Mouse (Mus musculus): Measurements from ENCODE around the gene Cyth3. TPM values are rescaled to one million over a fixed set of nuclear protein-coding genes. Genes with fewer than 3 reads are reported as not detected.
A peak's percentile ranks its signal among the peaks of the same experiment; 100 is the strongest.

Cyth3 gene
- polyA plus RNA-seq, 1 experiment from 2014 or later = 51.6 TPM

GRCm38 (mm10) chr5:143642262-143642831, 20.1 kb downstream of the Cyth3 start:
- ATAC-seq (replicated peaks; ENCODE audit: low FRiP score, low TSS enrichment, low read depth) (no peak), DNase-seq (ENCODE audit: low spot score) (no peak)
- Histone ChIP-seq H3K27me3 (replicated peaks; ENCODE audit: control insufficient read depth, insufficient read depth, low read length) (no peaks in the 10 kb centered on the region), H3K4me1 (replicated peaks; ENCODE audit: control insufficient read depth, insufficient read depth, low read length) (peaks cover 20% of the 10 kb centered on the region), H3K4me3 (ENCODE audit: low read depth, low read length) (no peak overlapping the region), H3K27ac (ENCODE audit: low read depth) (no peak overlapping the region), H3K9ac (ENCODE audit: low read length) (no peak overlapping the region), H3K36me3 (ENCODE audit: control insufficient read depth, insufficient read depth, low read length) (no peaks in the 10 kb centered on the region), H3K4me2 (ENCODE audit: low read length) (no peak overlapping the region), H3K9me3 (ENCODE audit: control insufficient read depth, low read length) (no peaks in the 10 kb centered on the region)
- WGBS = 50% methylated on average over 4 of the region's 4 CpGs

GRCm38 (mm10) chr5:143645976-143646375, 23.7 kb downstream of the Cyth3 start:
- Histone ChIP-seq H3K36me3 (ENCODE audit: control insufficient read depth, insufficient read depth, low read length) (no peaks in the 10 kb centered on the region), H3K27me3 (replicated peaks; ENCODE audit: control insufficient read depth, insufficient read depth, low read length) (no peaks in the 10 kb centered on the region), H3K9me3 (ENCODE audit: control insufficient read depth, low read length) (no peaks in the 10 kb centered on the region), H3K27ac (ENCODE audit: low read depth) (no peak overlapping the region), H3K4me2 (ENCODE audit: low read length) (no peak overlapping the region), H3K4me1 (replicated peaks; ENCODE audit: control insufficient read depth, insufficient read depth, low read length) (peaks cover 8% of the 10 kb centered on the region; the same call in 1 of the 2 replicates), H3K9ac (ENCODE audit: low read length) (no peak overlapping the region), H3K4me3 (ENCODE audit: low read depth, low read length) (no peak overlapping the region)
- DNase-seq (ENCODE audit: low spot score) (no peak), ATAC-seq (replicated peaks; ENCODE audit: low FRiP score, low TSS enrichment, low read depth) (no peak)
- WGBS = 77% methylated on average over 5 of the region's 5 CpGs

- H3K4me1 ChIP-seq (replicated peaks; ENCODE audit: control insufficient read depth, insufficient read depth, low read length) = peaks cover 6% of the 10 kb centered on the region; the same call in 1 of the 2 replicates
- no peak overlapping the region for H3K27ac ChIP-seq (ENCODE audit: low read depth)
- 88% methylated on average over 2 of the region's 2 CpGs for WGBS
- no peak for DNase-seq (ENCODE audit: low spot score)
- no peaks in the 10 kb centered on the region for H3K9me3 ChIP-seq (ENCODE audit: control insufficient read depth, low read length)
- no peaks in the 10 kb centered on the region for H3K27me3 ChIP-seq (replicated peaks; ENCODE audit: control insufficient read depth, insufficient read depth, low read length)
- no peak overlapping the region for H3K4me2 ChIP-seq (ENCODE audit: low read length)
- no peak overlapping the region for H3K9ac ChIP-seq (ENCODE audit: low read length)
- ATAC-seq (replicated peaks; ENCODE audit: low FRiP score, low TSS enrichment, low read depth) = no peak
- H3K4me3 ChIP-seq (ENCODE audit: low read depth, low read length) = no peak overlapping the region
- H3K36me3 ChIP-seq (ENCODE audit: control insufficient read depth, insufficient read depth, low read length) = no peaks in the 10 kb centered on the region
These were observed 25.2 kb downstream of the Cyth3 start for GRCm38 (mm10) chr5:143647412-143647811.

- DNase-seq (ENCODE audit: low spot score) (no peak), ATAC-seq (replicated peaks; ENCODE audit: low FRiP score, low TSS enrichment, low read depth) (no peak)
- Histone ChIP-seq H3K9ac (ENCODE audit: low read length) (no peak overlapping the region), H3K36me3 (ENCODE audit: control insufficient read depth, insufficient read depth, low read length) (no peaks in the 10 kb centered on the region), H3K4me3 (ENCODE audit: low read depth, low read length) (no peak overlapping the region), H3K27ac (ENCODE audit: low read depth) (no peak overlapping the region), H3K27me3 (replicated peaks; ENCODE audit: control insufficient read depth, insufficient read depth, low read length) (no peaks in the 10 kb centered on the region), H3K9me3 (ENCODE audit: control insufficient read depth, low read length) (no peaks in the 10 kb centered on the region), H3K4me2 (ENCODE audit: low read length) (no peak overlapping the region), H3K4me1 (replicated peaks; ENCODE audit: control insufficient read depth, insufficient read depth, low read length) (peaks cover 11% of the 10 kb centered on the region; the same call in 1 of the 2 replicates)
- WGBS = 76% methylated on average over 2 of the region's 2 CpGs
These were observed 25.8 kb downstream of the Cyth3 start for GRCm38 (mm10) chr5:143648058-143648457.

- Histone ChIP-seq H3K9ac (ENCODE audit: low read length) (no peak overlapping the region), H3K4me1 (replicated peaks; ENCODE audit: control insufficient read depth, insufficient read depth, low read length) (peaks cover 13% of the 10 kb centered on the region), H3K4me2 (ENCODE audit: low read length) (no peak overlapping the region), H3K9me3 (ENCODE audit: control insufficient read depth, low read length) (no peaks in the 10 kb centered on the region), H3K27me3 (replicated peaks; ENCODE audit: control insufficient read depth, insufficient read depth, low read length) (no peaks in the 10 kb centered on the region), H3K36me3 (ENCODE audit: control insufficient read depth, insufficient read depth, low read length) (no peaks in the 10 kb centered on the region), H3K27ac (ENCODE audit: low read depth) (no peak overlapping the region), H3K4me3 (ENCODE audit: low read depth, low read length) (no peak overlapping the region)
- WGBS = 96% methylated on average over 6 of the region's 6 CpGs
- DNase-seq (ENCODE audit: low spot score) (no peak), ATAC-seq (replicated peaks; ENCODE audit: low FRiP score, low TSS enrichment, low read depth) (no peak)
These were observed 26.9 kb downstream of the Cyth3 start for GRCm38 (mm10) chr5:143649168-143649567.

GRCm38 (mm10) chr5:143651855-143652631, 29.8 kb downstream of the Cyth3 start:
- ATAC-seq (replicated peaks; ENCODE audit: low FRiP score, low TSS enrichment, low read depth) (no peak), DNase-seq (ENCODE audit: low spot score) (no peak)
- Histone ChIP-seq H3K9ac (ENCODE audit: low read length) (no peak overlapping the region), H3K27ac (ENCODE audit: low read depth) (no peak overlapping the region), H3K9me3 (ENCODE audit: control insufficient read depth, low read length) (no peaks in the 10 kb centered on the region), H3K36me3 (ENCODE audit: control insufficient read depth, insufficient read depth, low read length) (no peaks in the 10 kb centered on the region), H3K4me1 (replicated peaks; ENCODE audit: control insufficient read depth, insufficient read depth, low read length) (peaks cover 37% of the 10 kb centered on the region), H3K27me3 (replicated peaks; ENCODE audit: control insufficient read depth, insufficient read depth, low read length) (no peaks in the 10 kb centered on the region), H3K4me3 (ENCODE audit: low read depth, low read length) (no peak overlapping the region), H3K4me2 (ENCODE audit: low read length) (no peak overlapping the region)
- WGBS = 74% methylated on average over 8 of the region's 8 CpGs

- no peak overlapping the region for H3K9ac ChIP-seq (ENCODE audit: low read length)
- peaks cover 45% of the 10 kb centered on the region for H3K4me1 ChIP-seq (replicated peaks; ENCODE audit: control insufficient read depth, insufficient read depth, low read length)
- no peak overlapping the region; the same call in 1 of the 2 replicates for H3K27ac ChIP-seq (ENCODE audit: low read depth)
- 91% methylated on average over 5 of the region's 5 CpGs for WGBS
- H3K4me3 ChIP-seq (ENCODE audit: low read depth, low read length) = no peak overlapping the region
- H3K27me3 ChIP-seq (replicated peaks; ENCODE audit: control insufficient read depth, insufficient read depth, low read length) = no peaks in the 10 kb centered on the region
- no peaks in the 10 kb centered on the region for H3K36me3 ChIP-seq (ENCODE audit: control insufficient read depth, insufficient read depth, low read length)
- ATAC-seq (replicated peaks; ENCODE audit: low FRiP score, low TSS enrichment, low read depth) (no peak), DNase-seq (ENCODE audit: low spot score) (no peak)
- H3K4me2 ChIP-seq (ENCODE audit: low read length) = no peak overlapping the region
- H3K9me3 ChIP-seq (ENCODE audit: control insufficient read depth, low read length) = no peaks in the 10 kb centered on the region
These were observed 31.2 kb downstream of the Cyth3 start for GRCm38 (mm10) chr5:143653497-143653896.

- ATAC-seq (replicated peaks; ENCODE audit: low FRiP score, low TSS enrichment, low read depth) = no peak; the same call in 1 of the 2 replicates
- DNase-seq (ENCODE audit: low spot score) = peak; percentile 59
- H3K9me3 ChIP-seq (ENCODE audit: control insufficient read depth, low read length) = no peaks in the 10 kb centered on the region
- WGBS = 11% methylated on average over 7 of the region's 7 CpGs
- H3K4me2 ChIP-seq (ENCODE audit: low read length) = no peak overlapping the region
- no peak overlapping the region for H3K9ac ChIP-seq (ENCODE audit: low read length)
- peaks cover 49% of the 10 kb centered on the region for H3K4me1 ChIP-seq (replicated peaks; ENCODE audit: control insufficient read depth, insufficient read depth, low read length)
- H3K36me3 ChIP-seq (ENCODE audit: control insufficient read depth, insufficient read depth, low read length) = no peaks in the 10 kb centered on the region
- H3K27ac ChIP-seq (ENCODE audit: low read depth) = peak overlapping the region; percentile 81
- no peaks in the 10 kb centered on the region for H3K27me3 ChIP-seq (replicated peaks; ENCODE audit: control insufficient read depth, insufficient read depth, low read length)
- H3K4me3 ChIP-seq (ENCODE audit: low read depth, low read length) = no peak overlapping the region
These were observed 32.6 kb downstream of the Cyth3 start for GRCm38 (mm10) chr5:143654670-143655510.
